Mouse (Mus musculus) heart, embryonic 14.5 days (tissue): ENCODE measurements at regions not wholly inside any gene's neighbourhood (a gene's known extent, or its start where the extent isn't known, plus 50 kb on each side); places are given as distances from the start of the nearest gene placed in this dataset.

ENCODE experiments used
- ATAC-seq: fragments of 200-750 bp; cut with Nextera tagmentation; 2 replicates; pipeline ENCODE4 v1.8.0; 2017; ENCODE audit warnings: low read depth, moderate TSS enrichment; ENCODE audit not compliant: insufficient number of reproducible peaks, insufficient read depth, low FRiP score
- H3K27ac ChIP-seq, 2 experiments: fragments of 200-500 bp in 1 of 2; fragments of 300-500 bp in 1 of 2; sonication (generic) in 1 of 2; replicated peaks in 1 of 2; 2 replicates each; pipeline ENCODE4 v1.5.1; 2012 to 2014; ENCODE audit warnings: low read depth in 2 of 2, low read length in 2 of 2, control low read depth in 1 of 2, mild to moderate bottlenecking in 1 of 2, mixed read lengths in 1 of 2; ENCODE audit not compliant: control insufficient read depth in 1 of 2, insufficient read depth in 1 of 2
- H3K27me3 ChIP-seq: fragments of 300-500 bp; sonication (generic); 2 replicates; pipeline ENCODE4 v1.6.1; 2014; ENCODE audit warnings: mild to moderate bottlenecking, low read length, control low read depth; ENCODE audit not compliant: control insufficient read depth, insufficient read depth
- H3K36me3 ChIP-seq: fragments of 300-500 bp; sonication (generic); 2 replicates; pipeline ENCODE4 v1.6.1; 2014; ENCODE audit warnings: mild to moderate bottlenecking, control low read depth, low read length, mixed read lengths; ENCODE audit not compliant: control insufficient read depth, insufficient read depth
- H3K4me1 ChIP-seq, 2 experiments: fragments of 200-500 bp in 1 of 2; fragments of 300-500 bp in 1 of 2; sonication (generic) in 1 of 2; 2 replicates each; pipeline ENCODE4 v1.6.1; 2012 to 2014; ENCODE audit warnings: low read length in 2 of 2, control low read depth in 1 of 2, mixed read lengths in 1 of 2; ENCODE audit not compliant: control insufficient read depth in 2 of 2, insufficient read depth in 2 of 2
- H3K4me2 ChIP-seq: fragments of 300-500 bp; sonication (generic); 2 replicates; pipeline ENCODE4 v1.6.1; 2014; ENCODE audit warnings: mild to moderate bottlenecking, low read length
- H3K4me3 ChIP-seq, 2 experiments: fragments of 200-500 bp in 1 of 2; fragments of 300-500 bp in 1 of 2; sonication (generic) in 1 of 2; 2 replicates each; pipeline ENCODE4 v1.5.1; 2012 to 2014; ENCODE audit warnings: low read length in 2 of 2, mild to moderate bottlenecking in 2 of 2, control low read depth in 1 of 2, low read depth in 1 of 2, moderate library complexity in 1 of 2; ENCODE audit not compliant: control insufficient read depth in 1 of 2, insufficient read depth in 1 of 2
- H3K9ac ChIP-seq: fragments of 300-500 bp; sonication (generic); 2 replicates; pipeline ENCODE4 v1.6.1; 2014; ENCODE audit warnings: mild to moderate bottlenecking, low read length
- H3K9me3 ChIP-seq: fragments of 300-500 bp; sonication (generic); 2 replicates; pipeline ENCODE4 v1.6.1; 2016; ENCODE audit warnings: low read length, control low read depth; ENCODE audit not compliant: control insufficient read depth
- WGBS: fragments of 180-500 bp; shearing (Covaris S2); extraction: QIAGEN DNeasy Blood & Tissue Kit; methylation state at CpG from one replicate; pipeline ENCODE4 v1.1.7; 2014; 5-methylcytosine and 5-hydroxymethylcytosine counted together

- H3K27ac ChIP-seq, result no peak overlapping the region
- no peaks in the 10 kb centered on the region; a peak in 1 of 4 replicates for H3K4me1 ChIP-seq
- no peak overlapping the region for H3K9ac ChIP-seq
- H3K4me3 ChIP-seq, result no peak overlapping the region
- no peak for ATAC-seq
- no peaks in the 10 kb centered on the region for H3K9me3 ChIP-seq
- H3K4me2 ChIP-seq, result no peak overlapping the region
- H3K27me3 ChIP-seq, result no peaks in the 10 kb centered on the region
- no peaks in the 10 kb centered on the region for H3K36me3 ChIP-seq
- 23% methylated on average over 4 of the region's 4 CpGs for WGBS
These were observed 155.1 kb upstream of the Vegfc start for GRCm38 (mm10) chr8:53922343-53922742.

GRCm38 (mm10) chr8:53930685-53931084 is 146.7 kb upstream of the Vegfc start:
- 27% methylated on average over 5 of the region's 5 CpGs for WGBS
- Histone ChIP-seq H3K4me2 (no peak overlapping the region), H3K27ac (no peak overlapping the region), H3K36me3 (no peaks in the 10 kb centered on the region), H3K27me3 (no peaks in the 10 kb centered on the region), H3K4me3 (no peak overlapping the region), H3K4me1 (no peaks in the 10 kb centered on the region), H3K9ac (no peak overlapping the region), H3K9me3 (no peaks in the 10 kb centered on the region)
- no peak for ATAC-seq

GRCm38 (mm10) chr8:53938392-53938791 is 139.0 kb upstream of the Vegfc start:
- Histone ChIP-seq H3K9me3 (no peaks in the 10 kb centered on the region), H3K4me1 (no peaks in the 10 kb centered on the region), H3K27me3 (no peaks in the 10 kb centered on the region), H3K9ac (no peak overlapping the region), H3K36me3 (no peaks in the 10 kb centered on the region), H3K27ac (no peak overlapping the region), H3K4me3 (no peak overlapping the region), H3K4me2 (no peak overlapping the region)
- ATAC-seq, result no peak

GRCm38 (mm10) chr8:53939519-53939918 is 137.9 kb upstream of the Vegfc start:
- no peak for ATAC-seq
- H3K27me3 ChIP-seq, result no peaks in the 10 kb centered on the region
- no peak overlapping the region for H3K4me2 ChIP-seq
- no peak overlapping the region for H3K27ac ChIP-seq
- no peaks in the 10 kb centered on the region for H3K36me3 ChIP-seq
- H3K9ac ChIP-seq, result no peak overlapping the region
- no peaks in the 10 kb centered on the region for H3K9me3 ChIP-seq
- WGBS, result 46% methylated on average over 1 of the region's 1 CpGs
- H3K4me3 ChIP-seq, result no peak overlapping the region
- H3K4me1 ChIP-seq, result no peaks in the 10 kb centered on the region

- no peaks in the 10 kb centered on the region for H3K36me3 ChIP-seq
- H3K4me3 ChIP-seq, result no peak overlapping the region
- no peak overlapping the region for H3K27ac ChIP-seq
- no peak overlapping the region for H3K9ac ChIP-seq
- H3K4me1 ChIP-seq, result no peaks in the 10 kb centered on the region
- H3K27me3 ChIP-seq, result no peaks in the 10 kb centered on the region
- ATAC-seq, result no peak
- 96% methylated on average over 2 of the region's 2 CpGs for WGBS
- H3K4me2 ChIP-seq, result no peak overlapping the region
- H3K9me3 ChIP-seq, result no peaks in the 10 kb centered on the region
These were observed 136.3 kb upstream of the Vegfc start for GRCm38 (mm10) chr8:53941144-53941543.

GRCm38 (mm10) chr8:53945561-53945960 is 131.8 kb upstream of the Vegfc start:
- WGBS, result 56% methylated on average over 2 of the region's 2 CpGs
- no peaks in the 10 kb centered on the region for H3K4me1 ChIP-seq

GRCm38 (mm10) chr8:53947384-53947783 is 130.0 kb upstream of the Vegfc start:
- no peak overlapping the region for H3K9ac ChIP-seq
- H3K4me1 ChIP-seq, result no peaks in the 10 kb centered on the region
- no peaks in the 10 kb centered on the region for H3K9me3 ChIP-seq
- no peak overlapping the region for H3K4me2 ChIP-seq
- no peak overlapping the region for H3K4me3 ChIP-seq
- H3K27me3 ChIP-seq, result no peaks in the 10 kb centered on the region
- no peak for ATAC-seq
- no peak overlapping the region for H3K27ac ChIP-seq
- H3K36me3 ChIP-seq, result no peaks in the 10 kb centered on the region

More at GRCm38 (mm10) chr8:53945561-53945960, 131.8 kb upstream of the Vegfc start:
- Histone ChIP-seq H3K4me2 (no peak overlapping the region), H3K27ac (no peak overlapping the region), H3K27me3 (no peaks in the 10 kb centered on the region), H3K9ac (no peak overlapping the region), H3K9me3 (no peaks in the 10 kb centered on the region), H3K36me3 (no peaks in the 10 kb centered on the region), H3K4me3 (no peak overlapping the region)
- ATAC-seq, result no peak

- no peak overlapping the region for H3K4me2 ChIP-seq
- no peak for ATAC-seq
- H3K4me3 ChIP-seq, result no peak overlapping the region
- WGBS, result 68% methylated on average over 4 of the region's 4 CpGs
- no peaks in the 10 kb centered on the region for H3K36me3 ChIP-seq
- H3K9me3 ChIP-seq, result no peaks in the 10 kb centered on the region
- H3K27ac ChIP-seq, result no peak overlapping the region
- no peak overlapping the region for H3K9ac ChIP-seq
- H3K27me3 ChIP-seq, result no peaks in the 10 kb centered on the region
- H3K4me1 ChIP-seq, result peaks cover 2 to 5% of the 10 kb centered on the region in 2 experiments; a peak in 3 of 4 replicates
These were observed 122.8 kb upstream of the Vegfc start for GRCm38 (mm10) chr8:53954476-53955158.
